Comparison of ENCODE assay signal across 21 mouse cellular contexts in the genomic region with DNA sequence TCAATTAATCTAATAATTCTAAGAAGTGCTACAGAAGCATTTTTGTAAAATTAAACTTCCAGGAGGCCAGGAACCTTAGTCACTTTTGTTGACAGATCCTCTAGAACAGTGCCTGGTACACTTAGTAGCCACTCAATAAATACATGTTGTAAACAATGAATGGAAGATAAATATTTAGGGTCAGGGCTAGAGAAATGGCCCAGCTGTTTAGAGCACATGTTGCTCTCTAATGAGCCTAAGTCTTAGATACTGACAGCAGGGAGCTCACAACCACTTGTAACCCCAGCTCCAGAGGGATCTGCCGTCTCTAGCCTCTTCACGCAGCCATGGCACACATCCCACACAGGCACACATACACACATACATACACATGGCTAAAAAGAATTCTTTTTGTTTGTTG. TPM values are rescaled to one million over a fixed set of nuclear protein-coding genes. Genes with fewer than 3 reads are reported as not detected.
DNase-seq lines count a peak whose midpoint lies in the region; ATAC-seq and TF ChIP-seq lines count a peak whose summit lies in the region.
"Had no signal": no experiment of that assay in that cellular context is flagged by ENCODE, and none has a peak within 500 bp of the region (broad histone marks: within the 10 kb centered on the region; RNA-seq: fewer than 3 reads in every experiment).

No protein-coding gene starts in this region.

- H3K4me2 ChIP-seq in kidney, postnatal 0 days (ENCODE audit: low read length): no peak overlapping the region
- no peak overlapping the region for H3K4me2 ChIP-seq in lung, embryonic 16.5 days (ENCODE audit: low read depth, low read length)
- H3K4me2 ChIP-seq in stomach, postnatal 0 days (replicated peaks; ENCODE audit: low read depth): no peak overlapping the region
- H3K4me2 ChIP-seq: embryonic facial prominence, embryonic 15.5 days; forebrain, embryonic 15.5 days; heart, embryonic 12.5 days had no signal

- H3K4me3 ChIP-seq in kidney, postnatal 0 days (replicated peaks; ENCODE audit: low read depth, low read length): no peak overlapping the region
- no peak overlapping the region for H3K4me3 ChIP-seq in lung, embryonic 16.5 days (ENCODE audit: low read length)
- H3K4me3 ChIP-seq in stomach, postnatal 0 days (ENCODE audit: low read depth, low read length): no peak overlapping the region
- H3K4me3 ChIP-seq: embryonic facial prominence, embryonic 15.5 days; erythroblast, embryonic 14.5 days; forebrain, embryonic 10.5 days; forebrain, embryonic 15.5 days; heart, embryonic 12.5 days; hindbrain, embryonic 10.5 days had no signal

- no peaks in the 10 kb centered on the region for H3K27me3 ChIP-seq in kidney, postnatal 0 days (ENCODE audit: insufficient read depth, low read length)
- H3K27me3 ChIP-seq in lung, embryonic 16.5 days (ENCODE audit: control insufficient read depth, insufficient read depth, low read depth, low read length): no peaks in the 10 kb centered on the region
- H3K27me3 ChIP-seq in stomach, postnatal 0 days (ENCODE audit: control insufficient read depth, insufficient read depth, low read length): no peaks in the 10 kb centered on the region
- H3K27me3 ChIP-seq: embryonic facial prominence, embryonic 15.5 days; forebrain, embryonic 15.5 days; heart, embryonic 12.5 days had no signal

- no peak for TF ChIP-seq EP300 in stomach, postnatal 0 days (optimal IDR thresholded peaks at IDR 0.05)

- no peaks in the 10 kb centered on the region for H3K36me3 ChIP-seq in kidney, postnatal 0 days (ENCODE audit: insufficient read depth, low read length)
- no peaks in the 10 kb centered on the region for H3K36me3 ChIP-seq in lung, embryonic 16.5 days (ENCODE audit: control insufficient read depth, insufficient read depth, low read length)
- H3K36me3 ChIP-seq in stomach, postnatal 0 days (ENCODE audit: control insufficient read depth, insufficient read depth, low read length): no peaks in the 10 kb centered on the region
- H3K36me3 ChIP-seq: embryonic facial prominence, embryonic 15.5 days; forebrain, embryonic 10.5 days; forebrain, embryonic 15.5 days; heart, embryonic 12.5 days; hindbrain, embryonic 10.5 days had no signal

- TF ChIP-seq CTCF in kidney, postnatal 0 days (IDR thresholded peaks at IDR 0.05; ENCODE audit: low read depth): no peak
- TF ChIP-seq CTCF in stomach, postnatal 0 days (IDR thresholded peaks at IDR 0.05; ENCODE audit: low read depth): no peak

- peak; percentile 41 for DNase-seq in kidney, postnatal 0 days (ENCODE audit: low spot score)
- no peak for DNase-seq in kidney, adult 18-20 months
- no peak for DNase-seq in lung, postnatal 14 days
- DNase-seq in lung, postnatal 25 days (ENCODE audit: low spot score): peak; percentile 24
- no peak for DNase-seq in stomach, postnatal 0 days (ENCODE audit: low spot score)
- no peak for DNase-seq in gastrocnemius, postnatal 4 days (ENCODE audit: low spot score in 2 of 2)
- no peak for DNase-seq in spleen, adult 18-20 months
- DNase-seq: adrenal gland, postnatal 10 days; cerebellum, adult 11 months; cerebellum, adult 8-10 months; cerebellum, postnatal 14 days; embryo, embryonic 11 days; gastrocnemius, postnatal 14 days had no signal

- no peaks in the 10 kb centered on the region for H3K4me1 ChIP-seq in kidney, postnatal 0 days (replicated peaks; ENCODE audit: insufficient read depth, low read length)
- H3K4me1 ChIP-seq in lung, embryonic 16.5 days (replicated peaks; ENCODE audit: control insufficient read depth, insufficient read depth, low read length): peaks cover 4% of the 10 kb centered on the region; the same call in 1 of the 2 replicates
- H3K4me1 ChIP-seq in stomach, postnatal 0 days (replicated peaks; ENCODE audit: control insufficient read depth, insufficient read depth): no peaks in the 10 kb centered on the region
- H3K4me1 ChIP-seq: forebrain, embryonic 15.5 days had no signal

- H3K9ac ChIP-seq in kidney, postnatal 0 days (ENCODE audit: low read depth, low read length): no peak overlapping the region
- no peak overlapping the region for H3K9ac ChIP-seq in lung, embryonic 16.5 days (ENCODE audit: low read length)
- H3K9ac ChIP-seq in stomach, postnatal 0 days (ENCODE audit: low read length): no peak overlapping the region
- H3K9ac ChIP-seq: embryonic facial prominence, embryonic 15.5 days; forebrain, embryonic 15.5 days; heart, embryonic 12.5 days had no signal

- H3K9me3 ChIP-seq in kidney, postnatal 0 days (replicated peaks; ENCODE audit: low read length): no peaks in the 10 kb centered on the region
- H3K9me3 ChIP-seq in lung, embryonic 16.5 days (ENCODE audit: control insufficient read depth, low read length): no peaks in the 10 kb centered on the region
- no peaks in the 10 kb centered on the region for H3K9me3 ChIP-seq in stomach, postnatal 0 days (ENCODE audit: control insufficient read depth, low read length)
- H3K9me3 ChIP-seq: embryonic facial prominence, embryonic 15.5 days; forebrain, embryonic 10.5 days; forebrain, embryonic 15.5 days; heart, embryonic 12.5 days; hindbrain, embryonic 10.5 days had no signal

- ATAC-seq in kidney, postnatal 0 days (replicated peaks; ENCODE audit: low FRiP score, low read depth): no peak
- peak; percentile 72 for ATAC-seq in lung, embryonic 16.5 days (ENCODE audit: low read depth)
- peak; percentile 18; the same call in 1 of the 2 replicates for ATAC-seq in stomach, postnatal 0 days (ENCODE audit: low FRiP score, low TSS enrichment)
- ATAC-seq: forebrain, embryonic 15.5 days had no signal

- H3K27ac ChIP-seq in kidney, postnatal 0 days: no peak overlapping the region
- no peak overlapping the region for H3K27ac ChIP-seq in lung, embryonic 16.5 days (ENCODE audit: low read length)
- no peak overlapping the region for H3K27ac ChIP-seq in stomach, postnatal 0 days (replicated peaks)
- H3K27ac ChIP-seq: embryonic facial prominence, embryonic 15.5 days; forebrain, embryonic 10.5 days; forebrain, embryonic 15.5 days; hindbrain, embryonic 10.5 days had no signal

- WGBS in kidney, postnatal 0 days: 70% methylated on average over 2 of the region's 2 CpGs
- WGBS in lung, embryonic 16.5 days: 44% methylated on average over 2 of the region's 2 CpGs
- 49% methylated on average over 2 of the region's 2 CpGs for WGBS in stomach, postnatal 0 days

RNA-seq across cellular contexts. Expression of a gene that starts 29.4 kb away (rescaled TPM):
- 34.0 and 37.6 TPM in 2 replicates for polyA plus RNA-seq in kidney, postnatal 0 days (2015; fragmentation: Nextera tagmentation; extraction: Ambion mirVana)
- polyA plus RNA-seq in lung, embryonic 16.5 days (2015; fragmentation: Nextera tagmentation; extraction: Ambion mirVana): 79.7 and 84.3 TPM in 2 replicates
- polyA plus RNA-seq in stomach, postnatal 0 days (2015; fragmentation: Nextera tagmentation; extraction: Ambion mirVana): 30.1 and 34.1 TPM in 2 replicates
- total RNA-seq in gastrocnemius, postnatal 4 days (2021): 10 to 100 TPM; 28.9 to 30.0 TPM
- total RNA-seq: granulocyte monocyte progenitor cell, adult 5-6 weeks had no signal

Comparison
In these comparisons a context has a peak if more than half of its experiments do, and no peak if none do; other contexts are left out.
1. DNase-seq: peak in kidney, postnatal 0 days (single experiment) and lung, postnatal 25 days (single experiment); none in kidney, adult 18-20 months (single experiment), lung, postnatal 14 days (single experiment), stomach, postnatal 0 days (single experiment), gastrocnemius, postnatal 4 days (0 of 2) and spleen, adult 18-20 months (0 of 2).